Mouse (Mus musculus) heart, postnatal 0 days (tissue): ENCODE measurements around the gene Rassf5.

Experiments used
- CTCF ChIP-seq: IDR thresholded peaks from 2 replicates; pipeline ENCODE4 v1.5.1; 2016; ENCODE audit warnings: antibody characterized with exemption, control low read depth, low read depth
- EP300 ChIP-seq: IDR thresholded peaks from 2 replicates; pipeline ENCODE4 v1.6.1; 2016; ENCODE audit warnings: antibody characterized with exemption, low read depth

- TF ChIP-seq CTCF, result no peak
- TF ChIP-seq EP300, result no peak
Measured at GRCm38 (mm10) chr1:131288938-131289337, 43.9 kb upstream of the Rassf5 start.
